Mouse (Mus musculus) spleen, adult 12 weeks (tissue): ENCODE data around the gene Gm20883.
"Not testable (repeated sequence)": the region's sequence is repeated elsewhere in the genome, so short reads cannot be mapped to it uniquely, and the experiment has no call there.

ENCODE experiments used
- DNase-seq: peaks from one replicate; pipeline ENCODE4 v3.0.0; 2022; ENCODE audit warnings: low spot score

Gm20883 gene

DNA sequence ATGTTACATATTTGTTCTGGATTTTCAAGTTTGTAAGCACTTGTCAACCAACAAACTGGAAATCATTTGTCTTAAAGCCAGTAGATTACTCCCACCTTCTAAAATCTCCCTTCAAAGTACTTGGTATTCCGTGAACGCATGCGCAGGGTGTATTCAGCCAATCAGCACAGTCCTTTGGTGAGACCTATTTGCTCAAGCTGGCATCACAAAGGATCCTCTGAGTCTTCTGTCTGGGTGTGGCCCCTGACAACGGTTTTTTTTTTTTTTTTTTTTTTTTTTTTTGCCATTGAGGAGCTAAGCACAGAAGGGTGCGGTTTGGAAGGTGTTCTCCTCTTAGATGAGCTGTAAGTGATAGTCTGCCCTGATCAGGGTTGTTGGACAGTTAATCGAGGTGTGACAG, at the start of gene Gm20883:
Gene Gm20883 (plus strand): TSS at position 301 of the 400 bp plus-strand sequence.
- DNase-seq, result not testable (repeated sequence)
